Mouse (Mus musculus): ENCODE results near the gene Drc1. TPM values are rescaled to one million over a fixed set of nuclear protein-coding genes. Genes with fewer than 3 reads are reported as not detected.

The Drc1 gene
- 15.6 TPM for polyA plus RNA-seq (2015; fragmentation: Illumina TruSeq; extraction: RNeasy Lipid Tissue Mini Kit (QIAGEN cat#74804); ENCODE audit: low read depth, low replicate concordance)

GRCm38 (mm10) chr5:30281291-30281732 lies at the start of gene Drc1:
Gene Drc1 (plus strand): TSS chr5:30281388.

DNA sequence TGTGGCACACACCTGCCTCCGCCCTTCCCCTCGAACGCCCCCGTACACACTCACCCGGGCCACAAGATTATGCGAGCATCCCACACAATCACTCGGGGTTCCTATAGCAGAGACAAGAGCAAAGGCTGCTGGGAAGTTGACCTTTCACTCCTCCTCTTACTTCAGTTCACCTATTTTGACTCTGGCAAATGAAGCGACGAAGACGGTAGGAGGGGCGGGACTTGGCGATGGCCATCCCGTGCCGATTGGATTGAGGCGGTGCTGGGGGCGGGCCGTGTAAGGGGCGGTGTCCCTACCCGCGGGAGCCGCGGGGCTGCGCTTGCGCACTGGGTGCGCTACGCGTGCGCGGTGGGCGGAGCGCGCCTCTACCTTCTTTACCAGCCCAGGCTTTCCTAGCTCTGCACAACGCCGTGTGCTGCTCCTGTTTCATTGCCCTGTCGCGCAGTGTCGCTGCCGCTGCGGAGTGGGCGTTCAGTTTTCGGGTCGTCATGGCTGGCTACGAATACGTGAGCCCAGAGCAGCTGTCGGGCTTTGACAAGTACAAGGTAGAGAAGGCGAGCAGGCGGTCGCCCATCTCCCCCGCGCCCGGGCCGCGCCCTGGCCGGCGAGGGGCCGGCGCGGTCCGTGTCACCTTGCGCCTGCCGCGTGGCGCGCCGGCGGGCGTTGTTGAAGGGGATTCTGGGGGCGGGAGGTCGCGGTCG lies 48.8 kb upstream of the Drc1 start, which contains the start of gene Selenoi:
Selenoi (plus strand) TSS at position 311 of the 701 bp plus-strand sequence.

Other genes with a start within 250 kb of the Drc1 start
- gene Tyms, start 207.8 kb upstream of the Drc1 start, polyA plus RNA-seq (2015; fragmentation: Illumina TruSeq; extraction: RNeasy Lipid Tissue Mini Kit (QIAGEN cat#74804); ENCODE audit: low read depth, low replicate concordance), result 2.7 TPM
- 8.1 TPM for gene Garem2, start 176.2 kb upstream of the Drc1 start, polyA plus RNA-seq (2015; fragmentation: Illumina TruSeq; extraction: RNeasy Lipid Tissue Mini Kit (QIAGEN cat#74804); ENCODE audit: low read depth, low replicate concordance)
- 2.3 TPM for gene 3110082J24Rik, start 175.3 kb upstream of the Drc1 start, polyA plus RNA-seq (2015; fragmentation: Illumina TruSeq; extraction: RNeasy Lipid Tissue Mini Kit (QIAGEN cat#74804); ENCODE audit: low read depth, low replicate concordance)
- gene Hadha, start 126.2 kb upstream of the Drc1 start, polyA plus RNA-seq (2015; fragmentation: Illumina TruSeq; extraction: RNeasy Lipid Tissue Mini Kit (QIAGEN cat#74804); ENCODE audit: low read depth, low replicate concordance), result 57.2 TPM
- gene Hadhb, start 126.1 kb upstream of the Drc1 start, polyA plus RNA-seq (2015; fragmentation: Illumina TruSeq; extraction: RNeasy Lipid Tissue Mini Kit (QIAGEN cat#74804); ENCODE audit: low read depth, low replicate concordance), result 119 TPM
- not detected for gene Adgrf3, start 75.7 kb upstream of the Drc1 start, polyA plus RNA-seq (2015; fragmentation: Illumina TruSeq; extraction: RNeasy Lipid Tissue Mini Kit (QIAGEN cat#74804); ENCODE audit: low read depth, low replicate concordance)
- gene Selenoi, start 48.8 kb upstream of the Drc1 start, polyA plus RNA-seq (2015; fragmentation: Illumina TruSeq; extraction: RNeasy Lipid Tissue Mini Kit (QIAGEN cat#74804); ENCODE audit: low read depth, low replicate concordance), result 29.2 TPM
- gene Otof, start 180.5 kb downstream of the Drc1 start, polyA plus RNA-seq (2015; fragmentation: Illumina TruSeq; extraction: RNeasy Lipid Tissue Mini Kit (QIAGEN cat#74804); ENCODE audit: low read depth, low replicate concordance), result 6.8 TPM
- 2.0 TPM for gene 1700001C02Rik, start 184.7 kb downstream of the Drc1 start, polyA plus RNA-seq (2015; fragmentation: Illumina TruSeq; extraction: RNeasy Lipid Tissue Mini Kit (QIAGEN cat#74804); ENCODE audit: low read depth, low replicate concordance)

All from brain, adult 10 weeks (tissue).